Mouse (Mus musculus) olfactory bulb, adult 2 months (tissue): ENCODE measurements around the gene Dmtf1. TPM values are rescaled to one million over a fixed set of nuclear protein-coding genes. Genes with fewer than 3 reads are reported as not detected.

ENCODE experiments used
- H3K27ac ChIP-seq: fragments of 200-500 bp; 2 replicates; pipeline ENCODE4 v1.5.1; 2012; ENCODE audit warnings: low read depth, low read length; ENCODE audit not compliant: insufficient read depth
- H3K4me1 ChIP-seq: fragments of 200-500 bp; 2 replicates; pipeline ENCODE4 v1.6.1; 2012; ENCODE audit warnings: low read length; ENCODE audit not compliant: control insufficient read depth, insufficient read depth
- H3K4me3 ChIP-seq: fragments of 200-500 bp; 2 replicates; pipeline ENCODE4 v1.5.1; 2012; ENCODE audit warnings: mild to moderate bottlenecking, low read depth, low read length, moderate library complexity; ENCODE audit not compliant: insufficient read depth
- CTCF ChIP-seq: fragments of 200-500 bp; IDR thresholded peaks from 2 replicates; pipeline ENCODE4 v1.5.1; 2012; ENCODE audit warnings: low read depth, mild to moderate bottlenecking, low read length, moderate library complexity; ENCODE audit not compliant: insufficient read depth
- POLR2A ChIP-seq: fragments of 200-500 bp; IDR thresholded peaks from 2 replicates; pipeline ENCODE4 v1.6.1; 2012; ENCODE audit warnings: mild to moderate bottlenecking, low read depth, low read length, moderate library complexity; ENCODE audit not compliant: insufficient read depth
- whole genome bisulfite sequencing: fragments of 180-500 bp; shearing (Covaris S2); methylation state at CpG from one replicate; pipeline ENCODE4 v1.1.7; 2018; 5-methylcytosine and 5-hydroxymethylcytosine counted together
- polyA plus RNA-seq: library from polyadenylated mRNA; stranded (reverse); fragments of >200 nt; gene quantifications from 2 replicates; pipeline ENCODE4 v1.2.4, GENCODE M21; 2012; ENCODE audit warnings: low replicate concordance; ENCODE audit not compliant: missing spikeins, insufficient read depth, insufficient read length

The Dmtf1 gene
- polyA plus RNA-seq, 1 experiment = not detected

GRCm38 (mm10) chr5:9111285-9111684 is 50.3 kb downstream of the Dmtf1 start:
- Histone ChIP-seq H3K27ac (no peak overlapping the region), H3K4me1 (no peaks in the 10 kb centered on the region), H3K4me3 (no peak overlapping the region)
- WGBS = 64% methylated on average over 2 of the region's 2 CpGs
- TF ChIP-seq CTCF (no peak), POLR2A (no peak)

- Histone ChIP-seq H3K27ac (no peak overlapping the region), H3K4me3 (no peak overlapping the region), H3K4me1 (no peaks in the 10 kb centered on the region)
- TF ChIP-seq POLR2A = no peak
- no peak for TF ChIP-seq CTCF
These were observed 52.0 kb downstream of the Dmtf1 start for GRCm38 (mm10) chr5:9109582-9109981.

GRCm38 (mm10) chr5:9108490-9108889 is 53.1 kb downstream of the Dmtf1 start:
- WGBS = 92% methylated on average over 5 of the region's 5 CpGs
- Histone ChIP-seq H3K4me1 (no peaks in the 10 kb centered on the region), H3K27ac (no peak overlapping the region), H3K4me3 (no peak overlapping the region)
- TF ChIP-seq CTCF (no peak), POLR2A (no peak)

- Histone ChIP-seq H3K4me1 (no peaks in the 10 kb centered on the region), H3K27ac (no peak overlapping the region), H3K4me3 (no peak overlapping the region)
- WGBS = 84% methylated on average over 8 of the region's 8 CpGs
- no peak for TF ChIP-seq CTCF
These were observed 54.1 kb downstream of the Dmtf1 start for GRCm38 (mm10) chr5:9107296-9108089.

- no peak overlapping the region for H3K4me3 ChIP-seq
- H3K4me1 ChIP-seq = no peaks in the 10 kb centered on the region
- WGBS = 86% methylated on average over 6 of the region's 6 CpGs
- TF ChIP-seq CTCF (no peak), POLR2A (no peak)
- H3K27ac ChIP-seq = no peak overlapping the region
These were observed 54.8 kb downstream of the Dmtf1 start for GRCm38 (mm10) chr5:9106806-9107205.

- no peak overlapping the region for H3K27ac ChIP-seq
- 74% methylated on average over 8 of the region's 8 CpGs for whole genome bisulfite sequencing
- 0 out of 2 replicates have a peak, but pooled peaks cover 5% of the 10 kb centered on the region for H3K4me1 ChIP-seq
- H3K4me3 ChIP-seq = no peak overlapping the region
- TF ChIP-seq CTCF (no peak), POLR2A (no peak)
These were observed 57.6 kb downstream of the Dmtf1 start for GRCm38 (mm10) chr5:9103958-9104357.

- Histone ChIP-seq H3K4me1 (0 out of 2 replicates have a peak, but pooled peaks cover 5% of the 10 kb centered on the region), H3K4me3 (no peak overlapping the region), H3K27ac (no peak overlapping the region)
- 92% methylated on average over 2 of the region's 2 CpGs for WGBS
- TF ChIP-seq POLR2A (no peak), CTCF (no peak)
These were observed 58.9 kb downstream of the Dmtf1 start for GRCm38 (mm10) chr5:9102696-9103095.

- Histone ChIP-seq H3K4me1 (0 out of 2 replicates have a peak, but pooled peaks cover 5% of the 10 kb centered on the region), H3K27ac (no peak overlapping the region), H3K4me3 (peak overlapping the region; percentile 96)
- no peak for TF ChIP-seq CTCF
- WGBS = 3% methylated on average over 79 of the region's 83 CpGs
These were observed 60.5 kb downstream of the Dmtf1 start for GRCm38 (mm10) chr5:9100849-9101801.
